ENCODE assay signal across 8 mouse cellular contexts in the genomic region with DNA sequence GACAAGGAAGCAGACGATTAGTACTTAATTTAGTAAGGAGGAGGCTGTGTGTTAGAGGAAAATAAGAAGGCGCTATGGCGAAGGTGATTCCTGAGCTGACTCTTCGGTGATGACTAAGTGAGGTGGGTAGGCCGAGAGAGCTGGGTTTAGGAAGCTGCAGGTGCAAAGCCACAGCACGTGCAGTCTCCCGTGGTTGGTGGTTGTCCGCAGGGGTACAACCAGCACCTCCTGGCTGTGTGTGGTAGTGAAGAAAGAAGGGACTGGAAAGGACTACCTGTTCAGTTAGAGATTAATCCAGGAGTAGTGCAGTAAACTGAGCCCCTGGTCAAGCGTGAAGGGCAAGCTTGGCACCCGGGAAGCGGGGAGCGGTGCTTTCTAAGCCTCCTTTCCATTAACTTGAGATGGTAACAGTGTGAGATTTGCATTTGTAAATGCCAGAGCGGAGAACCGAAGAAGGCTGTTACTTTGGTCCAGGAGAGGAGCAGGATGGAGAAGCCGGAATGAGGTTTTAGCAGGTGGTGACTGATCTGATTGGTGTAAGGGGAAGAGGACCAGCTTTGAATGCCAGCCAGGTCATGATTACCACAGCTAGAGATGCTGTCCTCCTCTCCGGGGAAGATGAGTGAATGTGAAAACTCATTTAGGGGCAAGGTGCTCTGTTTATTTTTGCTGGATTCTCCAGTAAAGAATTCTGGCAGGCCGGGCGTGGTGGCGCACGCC. TPM values are rescaled to one million over a fixed set of nuclear protein-coding genes. Genes with fewer than 3 reads are reported as not detected.
DNase-seq lines count a peak whose midpoint lies in the region; ATAC-seq and TF ChIP-seq lines count a peak whose summit lies in the region.

No protein-coding gene starts in this region.

- 23% methylated on average over 20 of the region's 20 CpGs for WGBS in forebrain, embryonic 13.5 days
- WGBS in kidney, postnatal 0 days: 21% methylated on average over 20 of the region's 20 CpGs
- 17% methylated on average over 20 of the region's 20 CpGs for WGBS in midbrain, embryonic 11.5 days

- DNase-seq in cerebellum, adult 11 months: peak; percentile 26
- DNase-seq in cerebellum, postnatal 4 days (ENCODE audit: low spot score in 2 of 2): no peak
- DNase-seq in kidney, postnatal 0 days (ENCODE audit: low spot score): peak; percentile 54
- DNase-seq in midbrain, embryonic 11.5 days (ENCODE audit: low spot score, missing footprints): peak; percentile 90
- peak; percentile 77 for DNase-seq in thymus, postnatal 25 days

- H3K4me1 ChIP-seq in forebrain, embryonic 13.5 days: peaks cover 50% of the 10 kb centered on the region
- peaks cover 30% of the 10 kb centered on the region for H3K4me1 ChIP-seq in kidney, postnatal 0 days (replicated peaks; ENCODE audit: insufficient read depth, low read length)
- peaks cover 20% of the 10 kb centered on the region for H3K4me1 ChIP-seq in midbrain, embryonic 11.5 days (ENCODE audit: control insufficient read depth, insufficient read depth, low read length)

- peak overlapping the region; percentile 75 for H3K4me2 ChIP-seq in forebrain, embryonic 13.5 days
- H3K4me2 ChIP-seq in kidney, postnatal 0 days (ENCODE audit: low read length): peak overlapping the region; percentile 93
- peak overlapping the region; percentile 95 for H3K4me2 ChIP-seq in midbrain, embryonic 11.5 days

- TF ChIP-seq CTCF in kidney, postnatal 0 days (IDR thresholded peaks at IDR 0.05; ENCODE audit: low read depth): peak; percentile 48; the same call in 1 of the 2 replicates

- H3K9me3 ChIP-seq in forebrain, embryonic 13.5 days (replicated peaks): no peaks in the 10 kb centered on the region
- H3K9me3 ChIP-seq in kidney, postnatal 0 days (replicated peaks; ENCODE audit: low read length): no peaks in the 10 kb centered on the region
- H3K9me3 ChIP-seq in midbrain, embryonic 11.5 days (ENCODE audit: control insufficient read depth, low read length): no peaks in the 10 kb centered on the region

- peak; percentile 8 for ATAC-seq in CD4-positive, CD25-positive, alpha-beta regulatory T cell, adult 4 months
- no peak for ATAC-seq in forebrain, embryonic 13.5 days
- ATAC-seq in kidney, postnatal 0 days (replicated peaks; ENCODE audit: low FRiP score, low read depth): peak; percentile 19; the same call in 1 of the 2 replicates
- ATAC-seq in midbrain, embryonic 11.5 days (ENCODE audit: low FRiP score): no peak
- no peak for ATAC-seq in megakaryocyte progenitor cell, adult 5-6 weeks (replicated peaks; ENCODE audit: poor library complexity)

- peaks cover 45% of the 10 kb centered on the region for H3K27me3 ChIP-seq in forebrain, embryonic 13.5 days
- no peaks in the 10 kb centered on the region for H3K27me3 ChIP-seq in kidney, postnatal 0 days (ENCODE audit: insufficient read depth, low read length)
- peaks cover 33% of the 10 kb centered on the region for H3K27me3 ChIP-seq in midbrain, embryonic 11.5 days (ENCODE audit: control insufficient read depth, insufficient read depth, low read length)

- H3K4me3 ChIP-seq in forebrain, embryonic 13.5 days: peak overlapping the region; percentile 59
- H3K4me3 ChIP-seq in kidney, postnatal 0 days (replicated peaks; ENCODE audit: low read depth, low read length): peak overlapping the region; percentile 78
- peak overlapping the region; percentile 60 for H3K4me3 ChIP-seq in midbrain, embryonic 11.5 days (ENCODE audit: low read depth, low read length)

- no peaks in the 10 kb centered on the region for H3K36me3 ChIP-seq in forebrain, embryonic 13.5 days (ENCODE audit: poor library complexity, severe bottlenecking)
- no peaks in the 10 kb centered on the region for H3K36me3 ChIP-seq in kidney, postnatal 0 days (ENCODE audit: insufficient read depth, low read length)
- no peaks in the 10 kb centered on the region for H3K36me3 ChIP-seq in midbrain, embryonic 11.5 days (ENCODE audit: control insufficient read depth, insufficient read depth, low read length)

- peak overlapping the region; percentile 40; the same call in 1 of the 2 replicates for H3K27ac ChIP-seq in forebrain, embryonic 13.5 days
- peak overlapping the region; percentile 97 for H3K27ac ChIP-seq in kidney, postnatal 0 days
- H3K27ac ChIP-seq in midbrain, embryonic 11.5 days (ENCODE audit: low read depth, low read length): no peak overlapping the region

- H3K9ac ChIP-seq in forebrain, embryonic 13.5 days: peak overlapping the region; percentile 79
- H3K9ac ChIP-seq in kidney, postnatal 0 days (ENCODE audit: low read depth, low read length): peak overlapping the region; percentile 84
- H3K9ac ChIP-seq in midbrain, embryonic 11.5 days (ENCODE audit: low read length): peak overlapping the region; percentile 78

RNA-seq across cellular contexts. Expression of a gene that starts 2.1 kb away (rescaled TPM):
- polyA plus RNA-seq in CD4-positive, CD25-positive, alpha-beta regulatory T cell, adult 4 months (2017; shearing (Covaris generic)): 10 to 100 TPM; 16.2 to 30.4 TPM
- 6.1 and 6.9 TPM in 2 replicates for polyA plus RNA-seq in forebrain, embryonic 13.5 days (2015; fragmentation: Nextera tagmentation; extraction: Ambion mirVana)
- polyA plus RNA-seq in kidney, postnatal 0 days (2015; fragmentation: Nextera tagmentation; extraction: Ambion mirVana): 55.3 and 60.8 TPM in 2 replicates
- polyA plus RNA-seq in midbrain, embryonic 11.5 days (2014; fragmentation: Nextera tagmentation; extraction: Ambion mirVana): 9.8 and 10.2 TPM in 2 replicates
- 11.4 and 12.2 TPM in 2 replicates for total RNA-seq in megakaryocyte progenitor cell, adult 5-6 weeks (2015)
- total RNA-seq in megakaryocyte progenitor cell, adult 5-6 weeks (2017): 9.0 and 15.4 TPM in 2 replicates

RNA-seq across cellular contexts. Expression of a gene that starts 21.6 kb away (rescaled TPM):
- 100 to 1,000 TPM; 123 to 160 TPM for polyA plus RNA-seq in CD4-positive, CD25-positive, alpha-beta regulatory T cell, adult 4 months (2017; shearing (Covaris generic))
- polyA plus RNA-seq in forebrain, embryonic 13.5 days (2015; fragmentation: Nextera tagmentation; extraction: Ambion mirVana): 32.7 and 33.8 TPM in 2 replicates
- polyA plus RNA-seq in kidney, postnatal 0 days (2015; fragmentation: Nextera tagmentation; extraction: Ambion mirVana): 35.9 and 38.6 TPM in 2 replicates
- polyA plus RNA-seq in midbrain, embryonic 11.5 days (2014; fragmentation: Nextera tagmentation; extraction: Ambion mirVana): 23.7 and 25.6 TPM in 2 replicates
- total RNA-seq in megakaryocyte progenitor cell, adult 5-6 weeks (2015): 38.1 and 43.0 TPM in 2 replicates
- 21.9 and 23.7 TPM in 2 replicates for total RNA-seq in megakaryocyte progenitor cell, adult 5-6 weeks (2017)

RNA-seq across cellular contexts. Expression of a gene that starts 26.7 kb away (rescaled TPM):
- polyA plus RNA-seq in CD4-positive, CD25-positive, alpha-beta regulatory T cell, adult 4 months (2017; shearing (Covaris generic)): 10 to 100 TPM; 10.4 to 15.3 TPM
- 124 and 133 TPM in 2 replicates for polyA plus RNA-seq in forebrain, embryonic 13.5 days (2015; fragmentation: Nextera tagmentation; extraction: Ambion mirVana)
- 106 and 112 TPM in 2 replicates for polyA plus RNA-seq in kidney, postnatal 0 days (2015; fragmentation: Nextera tagmentation; extraction: Ambion mirVana)
- polyA plus RNA-seq in midbrain, embryonic 11.5 days (2014; fragmentation: Nextera tagmentation; extraction: Ambion mirVana): 128 and 130 TPM in 2 replicates
- total RNA-seq in megakaryocyte progenitor cell, adult 5-6 weeks (2015): 32.0 and 32.6 TPM in 2 replicates
- 28.4 and 40.0 TPM in 2 replicates for total RNA-seq in megakaryocyte progenitor cell, adult 5-6 weeks (2017)

Comparison
In these comparisons a context has a peak if more than half of its experiments do, and no peak if none do; other contexts are left out.
1. DNase-seq: peak in cerebellum, adult 11 months (single experiment), kidney, postnatal 0 days (single experiment), midbrain, embryonic 11.5 days (single experiment) and thymus, postnatal 25 days (single experiment); none in cerebellum, postnatal 4 days (0 of 2).
2. ATAC-seq: peak in CD4-positive, CD25-positive, alpha-beta regulatory T cell, adult 4 months (single experiment) and kidney, postnatal 0 days (single experiment); none in forebrain, embryonic 13.5 days (single experiment), midbrain, embryonic 11.5 days (single experiment) and megakaryocyte progenitor cell, adult 5-6 weeks (single experiment).
3. Peak in every context shown above with its lines, with median percentiles within 50 percentile points of each other: H3K4me2 ChIP-seq, H3K4me3 ChIP-seq and H3K9ac ChIP-seq.